Mouse (Mus musculus): Measurements from ENCODE around the gene Utp4. TPM values are rescaled to one million over a fixed set of nuclear protein-coding genes. Genes with fewer than 3 reads are reported as not detected.
A peak's percentile ranks its signal among the peaks of the same experiment; 100 is the strongest.

The Utp4 gene
- total RNA-seq, 2 experiments from 2014 or later, result 36.2 to 40.8 TPM

GRCm38 (mm10) chr8:106937081-106937800 is 43.8 kb downstream of the Utp4 start:
- no peak for DNase-seq

- DNase-seq, result no peak
These were observed 48.4 kb downstream of the Utp4 start for GRCm38 (mm10) chr8:106941806-106942205.

- no peak for DNase-seq
These were observed 50.5 kb downstream of the Utp4 start for GRCm38 (mm10) chr8:106943874-106944418.

GRCm38 (mm10) chr8:106944756-106945155 is 51.3 kb downstream of the Utp4 start:
- DNase-seq, result no peak

GRCm38 (mm10) chr8:106948678-106949243 is 55.3 kb downstream of the Utp4 start:
- no peak for DNase-seq

- DNase-seq, result no peak
These were observed 58.3 kb downstream of the Utp4 start for GRCm38 (mm10) chr8:106951707-106952106.

- DNase-seq, result no peak
These were observed 60.1 kb downstream of the Utp4 start for GRCm38 (mm10) chr8:106953571-106953970.

- no peak for DNase-seq
These were observed 63.6 kb downstream of the Utp4 start for GRCm38 (mm10) chr8:106957086-106957485.

GRCm38 (mm10) chr8:106958212-106958611 is 64.8 kb downstream of the Utp4 start:
- no peak for DNase-seq

- DNase-seq, result no peak
These were observed 66.2 kb downstream of the Utp4 start for GRCm38 (mm10) chr8:106959626-106960025.

- no peak for DNase-seq
These were observed 68.9 kb downstream of the Utp4 start for GRCm38 (mm10) chr8:106962322-106962721.

GRCm38 (mm10) chr8:106963365-106963764 is 69.9 kb downstream of the Utp4 start:
- no peak for DNase-seq

- DNase-seq, result no peak
These were observed 71.1 kb downstream of the Utp4 start for GRCm38 (mm10) chr8:106964573-106964972.

- DNase-seq, result no peak
These were observed 76.5 kb downstream of the Utp4 start for GRCm38 (mm10) chr8:106969964-106970363.

- peak; percentile 50 for DNase-seq
These were observed 78.5 kb downstream of the Utp4 start for GRCm38 (mm10) chr8:106971916-106972315.

Other genes with a start within 250 kb of the Utp4 start
- 10 to 100 TPM in 1 of 2 experiments, 1 to 10 TPM in 1; 7.9 to 10.7 TPM for gene Tango6, start 210.6 kb upstream of the Utp4 start, total RNA-seq (2021)
- gene Has3, start 23.4 kb upstream of the Utp4 start, total RNA-seq (2021), result 1 to 10 TPM in 1 of 2 experiments, under 1 TPM in 1; 0.96 to 2.2 TPM
- gene Sntb2, start 42.1 kb downstream of the Utp4 start, total RNA-seq (2021), result 10 to 100 TPM; 23.5 to 30.0 TPM
- 10 to 100 TPM; 54.5 to 55.5 TPM for gene Vps4a, start 137.6 kb downstream of the Utp4 start, total RNA-seq (2021)
- gene Pdf, start 155.0 kb downstream of the Utp4 start, total RNA-seq (2021), result 10 to 100 TPM; 36.4 to 42.2 TPM
- gene Cog8, start 163.1 kb downstream of the Utp4 start, total RNA-seq (2021), result 10 to 100 TPM; 24.2 to 26.6 TPM
- 10 to 100 TPM; 32.9 to 48.6 TPM for gene Nip7, start 163.2 kb downstream of the Utp4 start, total RNA-seq (2021)
- gene Tmed6, start 172.0 kb downstream of the Utp4 start, total RNA-seq (2021), result not detected
- 10 to 100 TPM; 22.0 to 26.4 TPM for gene Terf2, start 202.9 kb downstream of the Utp4 start, total RNA-seq (2021)